Mouse (Mus musculus) forebrain, embryonic 14.5 days (tissue): ENCODE measurements around the gene Mymx. TPM values are rescaled to one million over a fixed set of nuclear protein-coding genes. Genes with fewer than 3 reads are reported as not detected.

Source experiments
- ATAC-seq: fragments of 200-750 bp; cut with Nextera tagmentation; 2 replicates; pipeline ENCODE4 v1.8.0; 2017; ENCODE audit warnings: mild to moderate bottlenecking, moderate library complexity
- DNase-seq: peaks from one replicate; pipeline ENCODE4 v3.0.0-alpha.2; 2015; ENCODE audit warnings: low spot score
- H3K27ac ChIP-seq: fragments of 300-500 bp; sonication (generic); 2 replicates; pipeline ENCODE4 v1.5.1; 2014; ENCODE audit warnings: low read depth, mild to moderate bottlenecking, control low read depth, low read length, moderate library complexity
- H3K27me3 ChIP-seq: fragments of 300-500 bp; sonication (generic); replicated peaks from 2 replicates; pipeline ENCODE4 v1.6.1; 2014; ENCODE audit warnings: low read length, control low read depth, mixed read lengths; ENCODE audit not compliant: control insufficient read depth, insufficient read depth
- H3K36me3 ChIP-seq: fragments of 300-500 bp; sonication (generic); 2 replicates; pipeline ENCODE4 v1.6.1; 2014; ENCODE audit warnings: low read length, control low read depth; ENCODE audit not compliant: control insufficient read depth, insufficient read depth
- H3K4me1 ChIP-seq: fragments of 300-500 bp; sonication (generic); 2 replicates; pipeline ENCODE4 v1.6.1; 2014; ENCODE audit warnings: antibody characterized with exemption, low read length, control low read depth; ENCODE audit not compliant: control insufficient read depth, insufficient read depth
- H3K4me2 ChIP-seq: fragments of 300-500 bp; sonication (generic); 2 replicates; pipeline ENCODE4 v1.6.1; 2014; ENCODE audit warnings: mild to moderate bottlenecking, control low read depth, low read length
- H3K4me3 ChIP-seq: fragments of 300-500 bp; sonication (generic); 2 replicates; pipeline ENCODE4 v1.5.1; 2014; ENCODE audit warnings: low read depth, low read length, control low read depth
- H3K9ac ChIP-seq: fragments of 300-500 bp; sonication (generic); 2 replicates; pipeline ENCODE4 v1.6.1; 2014; ENCODE audit warnings: mild to moderate bottlenecking, low read length, control low read depth, moderate library complexity
- H3K9me3 ChIP-seq: fragments of 300-500 bp; sonication (generic); replicated peaks from 2 replicates; pipeline ENCODE4 v1.6.1; 2016; ENCODE audit warnings: low read length, control low read depth, mixed read lengths; ENCODE audit not compliant: control insufficient read depth
- WGBS: fragments of 180-500 bp; shearing (Covaris S2); extraction: QIAGEN DNeasy Blood & Tissue Kit; methylation state at CpG from one replicate; pipeline ENCODE4 v1.1.7; 2014; 5-methylcytosine and 5-hydroxymethylcytosine counted together
- polyA plus RNA-seq: library from polyadenylated mRNA; unstranded; fragments of >200 nt; fragmentation: Nextera tagmentation; extraction: Ambion mirVana; gene quantifications from 2 replicates; pipeline ENCODE4 v1.2.1, GENCODE M21; 2014

Mymx gene
- polyA plus RNA-seq = not detected in 2 replicates

GRCm38 (mm10) chr17:45601877-45602304 is at the start of gene Mymx:
Gene Mymx, minus strand, starts transcription at chr17:45602102.
- Histone ChIP-seq H3K4me2 (no peak within 1 kb of the TSS), H3K27me3 (peaks cover 25% of the 10 kb centered on the region), H3K36me3 (no peaks in the 10 kb centered on the region), H3K4me3 (no peak within 1 kb of the TSS), H3K4me1 (peaks cover 6% of the 10 kb centered on the region; the same call in 1 of the 2 replicates), H3K27ac (no peak within 1 kb of the TSS), H3K9me3 (no peaks in the 10 kb centered on the region), H3K9ac (no peak within 1 kb of the TSS)
- 39% methylated on average over 6 of the region's 6 CpGs for WGBS
- ATAC-seq (no peak), DNase-seq (no peak)

GRCm38 (mm10) chr17:45644185-45644584 is 42.3 kb upstream of the Mymx start:
- Histone ChIP-seq H3K27ac (no peak overlapping the region), H3K27me3 (no peaks in the 10 kb centered on the region), H3K36me3 (no peaks in the 10 kb centered on the region), H3K9me3 (no peaks in the 10 kb centered on the region), H3K4me2 (no peak overlapping the region), H3K4me1 (no peaks in the 10 kb centered on the region), H3K9ac (no peak overlapping the region), H3K4me3 (no peak overlapping the region)
- DNase-seq (no peak), ATAC-seq (no peak)
- 89% methylated on average over 4 of the region's 4 CpGs for WGBS

DNA sequence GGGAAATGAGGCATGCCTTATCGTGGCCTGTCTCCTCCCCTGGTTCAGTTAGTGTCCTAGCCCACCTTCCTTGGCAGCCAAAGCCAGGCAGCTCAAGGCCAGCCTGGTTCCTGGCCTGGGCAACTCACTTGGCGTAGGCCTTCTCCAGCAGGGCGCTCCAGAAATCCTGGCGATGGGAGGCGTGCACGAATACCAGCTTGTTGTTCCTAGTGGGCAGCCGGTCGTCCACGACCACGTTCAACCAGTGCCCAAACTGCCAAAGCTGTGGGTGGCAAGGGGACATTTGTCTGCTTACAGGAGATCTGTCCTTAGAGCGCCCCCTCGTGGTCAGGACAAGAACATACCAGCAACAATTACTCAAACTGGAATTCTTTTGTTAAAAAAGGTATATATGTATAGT is 40.8 kb upstream of the Mymx start:
- DNase-seq (peak; percentile 79), ATAC-seq (peak; percentile 34; the same call in 1 of the 2 replicates)
- H3K4me1 ChIP-seq = no peaks in the 10 kb centered on the region
- H3K4me2 ChIP-seq = no peak overlapping the region
- H3K9ac ChIP-seq = no peak overlapping the region; the same call in 1 of the 2 replicates
- no peaks in the 10 kb centered on the region for H3K36me3 ChIP-seq
- WGBS = 23% methylated on average over 12 of the region's 12 CpGs
- H3K27me3 ChIP-seq = no peaks in the 10 kb centered on the region
- H3K27ac ChIP-seq = no peak overlapping the region
- no peaks in the 10 kb centered on the region for H3K9me3 ChIP-seq
- H3K4me3 ChIP-seq = no peak overlapping the region

DNA sequence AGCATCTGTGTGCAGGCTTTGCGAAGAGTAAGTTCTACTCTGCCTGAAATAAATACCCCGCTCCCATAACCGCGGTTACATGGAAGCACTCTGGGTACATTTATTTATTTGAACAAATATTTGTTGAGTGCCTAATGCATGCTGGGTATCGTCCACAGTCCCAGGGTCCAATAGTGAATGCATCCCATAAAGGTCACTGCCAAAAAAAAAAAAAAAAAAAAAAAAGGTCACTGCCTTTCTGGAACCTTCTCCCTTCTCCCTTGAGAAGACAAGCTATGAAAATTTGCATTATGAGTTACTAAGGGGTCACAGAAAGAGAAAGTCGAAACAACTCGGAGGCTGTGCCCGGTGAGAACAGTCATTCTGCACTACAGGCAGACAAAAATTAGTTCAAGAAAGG is 40.1 kb upstream of the Mymx start:
- no peak overlapping the region for H3K4me3 ChIP-seq
- 90% methylated on average over 8 of the region's 8 CpGs for WGBS
- H3K4me1 ChIP-seq = no peaks in the 10 kb centered on the region
- no peak overlapping the region for H3K27ac ChIP-seq
- no peaks in the 10 kb centered on the region for H3K27me3 ChIP-seq
- no peak overlapping the region for H3K4me2 ChIP-seq
- H3K9ac ChIP-seq = no peak overlapping the region
- no peak for ATAC-seq
- no peak for DNase-seq
- no peaks in the 10 kb centered on the region for H3K9me3 ChIP-seq
- H3K36me3 ChIP-seq = no peaks in the 10 kb centered on the region

GRCm38 (mm10) chr17:45638596-45639295 is 36.8 kb upstream of the Mymx start:
- Histone ChIP-seq H3K36me3 (no peaks in the 10 kb centered on the region), H3K4me1 (no peaks in the 10 kb centered on the region), H3K27me3 (no peaks in the 10 kb centered on the region), H3K27ac (no peak overlapping the region), H3K4me3 (no peak overlapping the region), H3K9me3 (no peaks in the 10 kb centered on the region), H3K4me2 (no peak overlapping the region), H3K9ac (no peak overlapping the region)
- ATAC-seq (no peak), DNase-seq (no peak)
- WGBS = 80% methylated on average over 16 of the region's 16 CpGs

- 79% methylated on average over 5 of the region's 5 CpGs for WGBS
- Histone ChIP-seq H3K4me1 (0 out of 2 replicates have a peak, but pooled peaks cover 7% of the 10 kb centered on the region), H3K9ac (no peak overlapping the region), H3K9me3 (no peaks in the 10 kb centered on the region), H3K27ac (no peak overlapping the region), H3K4me2 (no peak overlapping the region), H3K4me3 (no peak overlapping the region), H3K27me3 (no peaks in the 10 kb centered on the region), H3K36me3 (no peaks in the 10 kb centered on the region)
- DNase-seq (no peak), ATAC-seq (no peak)
These were observed 32.1 kb upstream of the Mymx start for GRCm38 (mm10) chr17:45634033-45634432.

DNA sequence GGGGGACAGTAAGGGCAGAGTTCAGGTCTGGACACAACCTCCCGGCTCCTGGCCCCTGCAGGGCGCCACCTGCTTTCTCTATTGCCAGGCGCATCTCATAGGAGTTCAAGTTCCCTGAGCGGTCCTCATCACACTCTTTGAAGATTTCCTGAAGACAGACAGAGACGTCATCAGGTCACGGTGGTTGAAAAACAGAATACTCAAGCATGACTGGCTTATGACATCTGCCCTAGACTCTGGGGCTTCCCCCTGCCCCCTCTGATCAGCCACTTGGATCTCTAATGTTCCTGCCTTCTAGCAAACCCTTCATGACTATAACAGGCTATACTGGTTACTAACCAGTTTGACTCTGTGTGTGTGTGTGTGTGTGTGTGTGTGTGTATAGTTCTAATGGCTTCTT is 30.0 kb upstream of the Mymx start:
- no peak for ATAC-seq
- 74% methylated on average over 6 of the region's 6 CpGs for WGBS

GRCm38 (mm10) chr17:45630992-45631391 is 29.1 kb upstream of the Mymx start:
- H3K27ac ChIP-seq = no peak overlapping the region
- ATAC-seq (0 out of 2 replicates have a peak, but pooled peaks have one; percentile 3), DNase-seq (no peak)
- peak overlapping the region; percentile 70 for H3K4me2 ChIP-seq
- H3K27me3 ChIP-seq = no peaks in the 10 kb centered on the region; the same call in 1 of the 2 replicates
- no peaks in the 10 kb centered on the region for H3K9me3 ChIP-seq
- 0 out of 2 replicates have a peak, but pooled peaks cover 7% of the 10 kb centered on the region for H3K4me1 ChIP-seq
- no peak overlapping the region for H3K9ac ChIP-seq
- WGBS = 63% methylated on average over 3 of the region's 3 CpGs
- H3K4me3 ChIP-seq = no peak overlapping the region
- no peaks in the 10 kb centered on the region for H3K36me3 ChIP-seq

More for the DNA sequence above, 30.0 kb upstream of the Mymx start:
- no peak overlapping the region for H3K4me3 ChIP-seq
- H3K27me3 ChIP-seq = no peaks in the 10 kb centered on the region
- DNase-seq = no peak
- no peaks in the 10 kb centered on the region for H3K9me3 ChIP-seq
- H3K4me1 ChIP-seq = 0 out of 2 replicates have a peak, but pooled peaks cover 7% of the 10 kb centered on the region
- H3K4me2 ChIP-seq = no peak overlapping the region
- no peak overlapping the region for H3K9ac ChIP-seq
- no peak overlapping the region for H3K27ac ChIP-seq
- no peaks in the 10 kb centered on the region for H3K36me3 ChIP-seq
